Mouse (Mus musculus) gastrocnemius, postnatal 10 days (tissue): ENCODE data around the gene Tbcc. TPM values are rescaled to one million over a fixed set of nuclear protein-coding genes. Genes with fewer than 3 reads are reported as not detected.
"Not testable (repeated sequence)": the region's sequence is repeated elsewhere in the genome, so short reads cannot be mapped to it uniquely, and the experiment has no call there.

Source experiments
- DNase-seq: peaks from one replicate; pipeline ENCODE4 v3.0.0; 2021; ENCODE audit warnings: mixed read lengths
- long read RNA-seq, 2 experiments: library from polyadenylated mRNA; stranded (forward); transcript quantifications; one replicate each; pipeline ENCODE4 v2.0.0; 2021
- total RNA-seq, 2 experiments: library from RNA; stranded (reverse); gene quantifications; 2 replicates each; pipeline ENCODE4 v1.2.3; 2021

The Tbcc gene
- 10 to 100 TPM; 15.4 to 17.7 TPM for total RNA-seq
- long read RNA-seq, experiment 1, transcript Tbcc-201 (1 exons, 1,164 nt): major isoform, 48 of 51 reads
- long read RNA-seq, experiment 1, partial matches to known transcripts: 0 of 51 reads
- long read RNA-seq, experiment 1, other reads (novel, unspliced or antisense): 3 of 51 reads
- long read RNA-seq, experiment 2, transcript Tbcc-201 (1 exons, 1,164 nt): major isoform, 50 of 54 reads
- long read RNA-seq, experiment 2, partial matches to known transcripts: 0 of 54 reads
- long read RNA-seq, experiment 2, other reads (novel, unspliced or antisense): 4 of 54 reads

GRCm38 (mm10) chr17:46890116-46890815 lies at the start of gene Tbcc:
Tbcc (plus strand) TSS chr17:46890684.
- peak; percentile 95 for DNase-seq

GRCm38 (mm10) chr17:46843022-46843421 lies 47.5 kb upstream of the Tbcc start:
- no peak for DNase-seq

- no peak for DNase-seq
These were observed 46.8 kb upstream of the Tbcc start for GRCm38 (mm10) chr17:46843716-46844115.

- no peak for DNase-seq
These were observed 45.7 kb upstream of the Tbcc start for GRCm38 (mm10) chr17:46844811-46845210.

- no peak for DNase-seq
These were observed 45.2 kb upstream of the Tbcc start for GRCm38 (mm10) chr17:46845262-46845661.

- DNase-seq: not testable (repeated sequence)
These were observed 43.9 kb upstream of the Tbcc start for GRCm38 (mm10) chr17:46846573-46846972.

- DNase-seq: no peak
These were observed 43.3 kb upstream of the Tbcc start for GRCm38 (mm10) chr17:46847206-46847605.

GRCm38 (mm10) chr17:46852725-46853124 lies 37.8 kb upstream of the Tbcc start:
- DNase-seq: no peak

GRCm38 (mm10) chr17:46853281-46853680 lies 37.2 kb upstream of the Tbcc start:
- peak; percentile 74 for DNase-seq

- no peak for DNase-seq
These were observed 36.4 kb upstream of the Tbcc start for GRCm38 (mm10) chr17:46854096-46854495.

GRCm38 (mm10) chr17:46854640-46855110 lies 35.8 kb upstream of the Tbcc start:
- DNase-seq: no peak

- DNase-seq: no peak
These were observed 35.0 kb upstream of the Tbcc start for GRCm38 (mm10) chr17:46855328-46856106.

GRCm38 (mm10) chr17:46856107-46856388 lies 34.4 kb upstream of the Tbcc start:
- no peak for DNase-seq

- DNase-seq: peak; percentile 92
These were observed 33.8 kb upstream of the Tbcc start for GRCm38 (mm10) chr17:46856471-46857360.

- DNase-seq: peak; percentile 85
These were observed 33.1 kb upstream of the Tbcc start for GRCm38 (mm10) chr17:46857361-46857902.

GRCm38 (mm10) chr17:46857903-46858748 lies 32.4 kb upstream of the Tbcc start, which contains the start of gene Bicral:
Bicral (minus strand) TSS chr17:46858482.
- peak; percentile 76 for DNase-seq

- no peak for DNase-seq
These were observed 31.6 kb upstream of the Tbcc start for GRCm38 (mm10) chr17:46858749-46859444.

GRCm38 (mm10) chr17:46860120-46860519 lies 30.4 kb upstream of the Tbcc start:
- DNase-seq: no peak

- DNase-seq: no peak
These were observed 25.8 kb upstream of the Tbcc start for GRCm38 (mm10) chr17:46864566-46865195.
